Mouse (Mus musculus) small intestine, adult 2 months (tissue): ENCODE results near the gene Krtap27-1. TPM values are rescaled to one million over a fixed set of nuclear protein-coding genes. Genes with fewer than 3 reads are reported as not detected.

Experiments used
- H3K27ac ChIP-seq: fragments of 200-500 bp; 2 replicates; pipeline ENCODE4 v1.5.1; 2012; ENCODE audit warnings: low read depth, low read length, control low read depth, inconsistent platforms; ENCODE audit not compliant: insufficient read depth
- H3K27me3 ChIP-seq: fragments of 200-500 bp; 2 replicates; pipeline ENCODE4 v1.6.1; 2012; ENCODE audit warnings: mild to moderate bottlenecking, moderate library complexity, low read length, inconsistent platforms; ENCODE audit not compliant: control insufficient read depth, insufficient read depth
- H3K36me3 ChIP-seq: fragments of 200-500 bp; 2 replicates; pipeline ENCODE4 v1.6.1; 2012; ENCODE audit warnings: mild to moderate bottlenecking, low read length, control low read depth, inconsistent platforms; ENCODE audit not compliant: control insufficient read depth, insufficient read depth
- H3K4me1 ChIP-seq: fragments of 200-500 bp; 2 replicates; pipeline ENCODE4 v1.6.1; 2012; ENCODE audit warnings: low read length, inconsistent platforms, mixed read lengths; ENCODE audit not compliant: control insufficient read depth, insufficient read depth, insufficient read length
- H3K4me3 ChIP-seq: fragments of 200-500 bp; 2 replicates; pipeline ENCODE4 v1.5.1; 2012; ENCODE audit warnings: low read depth, mild to moderate bottlenecking, control low read depth, inconsistent platforms, low read length, moderate library complexity
- CTCF ChIP-seq: fragments of 200-500 bp; IDR thresholded peaks from 2 replicates; pipeline ENCODE4 v1.5.1; 2012; ENCODE audit warnings: low read depth, mild to moderate bottlenecking, control low read depth, inconsistent platforms, low read length, moderate library complexity, mixed read lengths; ENCODE audit not compliant: insufficient replicate concordance, insufficient read length; ENCODE audit errors: extremely low read depth
- POLR2A ChIP-seq: fragments of 200-500 bp; IDR thresholded peaks from 2 replicates; pipeline ENCODE4 v1.6.1; 2012; ENCODE audit warnings: low read depth, mild to moderate bottlenecking, control low read depth, inconsistent platforms, low read length, moderate library complexity
- WGBS: fragments of 180-500 bp; shearing (Covaris S2); methylation state at CpG from one replicate; pipeline ENCODE4 v1.1.7; 2018; 5-methylcytosine and 5-hydroxymethylcytosine counted together
- polyA plus RNA-seq: library from polyadenylated mRNA; depleted of rRNA; stranded (reverse); fragments of >200 nt; gene quantifications from 2 replicates; pipeline ENCODE4 v1.2.3, GENCODE M21; 2012; rRNA removed

Krtap27-1 gene
- polyA plus RNA-seq, 1 experiment, result not detected

GRCm38 (mm10) chr16:88646366-88647111 is 24.9 kb downstream of the Krtap27-1 start:
- H3K4me1 ChIP-seq, result peaks cover 6% of the 10 kb centered on the region; the same call in 1 of the 2 replicates
- H3K4me3 ChIP-seq, result no peak overlapping the region
- WGBS, result 41% methylated on average over 8 of the region's 8 CpGs
- no peak overlapping the region for H3K27ac ChIP-seq
- no peaks in the 10 kb centered on the region for H3K36me3 ChIP-seq
- no peak for TF ChIP-seq POLR2A
- TF ChIP-seq CTCF, result no peak
- H3K27me3 ChIP-seq, result no peaks in the 10 kb centered on the region

GRCm38 (mm10) chr16:88640053-88640452 is 31.4 kb downstream of the Krtap27-1 start:
- Histone ChIP-seq H3K4me1 (no peaks in the 10 kb centered on the region), H3K27me3 (no peaks in the 10 kb centered on the region), H3K27ac (no peak overlapping the region), H3K36me3 (no peaks in the 10 kb centered on the region), H3K4me3 (no peak overlapping the region)
- TF ChIP-seq POLR2A, result no peak
- no peak for TF ChIP-seq CTCF
- WGBS, result 84% methylated on average over 3 of the region's 3 CpGs

DNA sequence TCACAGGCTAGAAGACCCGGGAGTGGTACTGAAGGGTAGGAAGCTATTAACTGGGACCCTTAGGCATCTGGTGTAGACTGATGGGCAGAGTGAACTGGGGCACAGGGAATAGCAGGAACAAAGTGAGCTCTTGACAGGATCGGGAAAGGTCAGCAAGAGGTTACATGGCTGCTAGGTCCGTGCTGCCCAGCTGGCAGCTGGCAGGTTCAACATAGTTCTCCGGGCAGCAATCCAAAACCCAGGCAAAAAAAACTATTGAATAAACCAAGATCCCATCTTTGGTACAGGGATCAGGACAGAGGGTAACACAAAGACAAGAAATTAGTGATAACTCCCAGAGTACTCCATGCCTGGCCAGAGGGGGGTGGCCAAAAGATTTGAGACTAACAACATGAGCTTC is 36.3 kb downstream of the Krtap27-1 start:
- no peak for TF ChIP-seq CTCF
- no peak for TF ChIP-seq POLR2A
- Histone ChIP-seq H3K4me3 (no peak overlapping the region), H3K36me3 (no peaks in the 10 kb centered on the region), H3K27me3 (no peaks in the 10 kb centered on the region), H3K4me1 (peaks cover 4% of the 10 kb centered on the region; the same call in 1 of the 2 replicates), H3K27ac (no peak overlapping the region)
- 31% methylated on average over 4 of the region's 4 CpGs for WGBS

- 18% methylated on average over 4 of the region's 4 CpGs for WGBS
- H3K27ac ChIP-seq, result no peak overlapping the region
- H3K4me3 ChIP-seq, result no peak overlapping the region
- TF ChIP-seq POLR2A (no peak), CTCF (no peak)
- H3K4me1 ChIP-seq, result peaks cover 4% of the 10 kb centered on the region; the same call in 1 of the 2 replicates
- H3K27me3 ChIP-seq, result no peaks in the 10 kb centered on the region
- no peaks in the 10 kb centered on the region for H3K36me3 ChIP-seq
Observed at GRCm38 (mm10) chr16:88631474-88631873, 40.0 kb downstream of the Krtap27-1 start.

DNA sequence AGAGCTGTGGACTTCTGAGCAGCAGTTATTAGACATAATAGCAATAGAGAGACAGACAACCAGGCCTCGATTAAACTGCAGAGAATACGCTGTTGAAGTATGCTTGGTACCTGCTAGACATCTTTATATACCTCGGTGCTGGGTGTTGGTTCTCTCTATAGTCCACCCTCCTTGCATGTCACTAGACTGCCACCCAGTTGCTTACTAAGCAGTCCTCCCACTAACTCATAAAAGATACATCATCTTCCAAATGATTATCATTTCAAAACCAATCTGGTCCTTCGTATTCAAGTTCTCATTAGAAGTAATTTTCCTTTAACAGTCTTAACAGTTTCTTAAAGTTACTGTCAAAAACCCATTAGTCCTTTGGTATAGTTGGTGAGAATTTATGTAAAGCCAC is 43.9 kb downstream of the Krtap27-1 start, which contains the start of gene 2310079G19Rik:
Gene 2310079G19Rik (minus strand): TSS at position 101 of the 400 bp plus-strand sequence.
- TF ChIP-seq POLR2A (no peak), CTCF (no peak)
- H3K4me1 ChIP-seq, result peaks cover 4% of the 10 kb centered on the region; the same call in 1 of the 2 replicates
- 93% methylated on average over 4 of the region's 4 CpGs for WGBS
- H3K27me3 ChIP-seq, result no peaks in the 10 kb centered on the region
- H3K27ac ChIP-seq, result no peak within 1 kb of the TSS
- H3K36me3 ChIP-seq, result no peaks in the 10 kb centered on the region
- no peak within 1 kb of the TSS for H3K4me3 ChIP-seq

Other genes with a start within 250 kb of the Krtap27-1 start
- gene Cldn17, start 164.7 kb downstream of the Krtap27-1 start, polyA plus RNA-seq, result not detected in 2 replicates
- 0.39 and 0.55 TPM in 2 replicates for gene Cldn8, start 108.5 kb downstream of the Krtap27-1 start, polyA plus RNA-seq
- not detected in 2 replicates for gene Krtap24-1, start 59.4 kb downstream of the Krtap27-1 start, polyA plus RNA-seq
- not detected in 2 replicates for gene 2310079G19Rik, start 44.0 kb downstream of the Krtap27-1 start, polyA plus RNA-seq
- not detected in 2 replicates for gene Krtap26-1, start 23.9 kb downstream of the Krtap27-1 start, polyA plus RNA-seq
- gene 2310061N02Rik, start 36.3 kb upstream of the Krtap27-1 start, polyA plus RNA-seq, result not detected in 2 replicates
- gene Krtap13-1, start 57.2 kb upstream of the Krtap27-1 start, polyA plus RNA-seq, result not detected in 2 replicates
- not detected in 2 replicates for gene Krtap13, start 80.0 kb upstream of the Krtap27-1 start, polyA plus RNA-seq
- not detected in 2 replicates for gene 2310034C09Rik, start 87.2 kb upstream of the Krtap27-1 start, polyA plus RNA-seq
- gene 2310057N15Rik, start 102.5 kb upstream of the Krtap27-1 start, polyA plus RNA-seq, result not detected in 2 replicates
- not detected in 2 replicates for gene Gm5965, start 106.2 kb upstream of the Krtap27-1 start, polyA plus RNA-seq
- gene Gm20741, start 140.5 kb upstream of the Krtap27-1 start, polyA plus RNA-seq, result not detected in 2 replicates
- gene Krtap15, start 148.5 kb upstream of the Krtap27-1 start, polyA plus RNA-seq, result not detected in 2 replicates
- not detected in 2 replicates for gene Krtap14, start 154.5 kb upstream of the Krtap27-1 start, polyA plus RNA-seq
- gene Krtap19-1, start 197.7 kb upstream of the Krtap27-1 start, polyA plus RNA-seq, result not detected in 2 replicates
- gene Krtap19-2, start 202.6 kb upstream of the Krtap27-1 start, polyA plus RNA-seq, result not detected in 2 replicates
- gene Krtap19-3, start 206.4 kb upstream of the Krtap27-1 start, polyA plus RNA-seq, result not detected in 2 replicates
- gene Krtap19-4, start 213.4 kb upstream of the Krtap27-1 start, polyA plus RNA-seq, result not detected in 2 replicates
- gene Krtap19-5, start 224.8 kb upstream of the Krtap27-1 start, polyA plus RNA-seq, result not detected in 2 replicates